In genomic region chr6:144320327-144320726, GRCm38 (mm10) we compare ENCODE assay signal across 18 mouse cellular contexts.
"Had no signal": no experiment of that assay in that cellular context is flagged by ENCODE, and none has a peak within 500 bp of the region (broad histone marks: within the 10 kb centered on the region; RNA-seq: fewer than 3 reads in every experiment).

No protein-coding gene starts in this region.

- ATAC-seq: liver, postnatal 0 days; lung, postnatal 0 days; midbrain, embryonic 16.5 days had no signal

- H3K9me3 ChIP-seq: lung, embryonic 15.5 days; midbrain, embryonic 10.5 days; midbrain, embryonic 12.5 days; neural tube, embryonic 13.5 days; neural tube, embryonic 15.5 days; stomach, embryonic 15.5 days had no signal

- H3K4me3 ChIP-seq: lung, embryonic 15.5 days; midbrain, embryonic 10.5 days; midbrain, embryonic 12.5 days; myocyte; neural tube, embryonic 13.5 days; neural tube, embryonic 15.5 days; stomach, embryonic 15.5 days had no signal

- H3K4me1 ChIP-seq: lung, embryonic 15.5 days; neural tube, embryonic 13.5 days; neural tube, embryonic 15.5 days; stomach, embryonic 15.5 days had no signal

- H3K36me3 ChIP-seq: lung, embryonic 15.5 days; midbrain, embryonic 10.5 days; midbrain, embryonic 12.5 days; neural tube, embryonic 13.5 days; neural tube, embryonic 15.5 days; stomach, embryonic 15.5 days had no signal

- DNase-seq: liver, postnatal 0 days; lung, adult 2 months; lung, postnatal 14 days; lung, postnatal 36 days; midbrain, embryonic 14.5 days; right cerebral cortex, postnatal 14 days; thymus, postnatal 25 days had no signal

- H3K27me3 ChIP-seq: lung, embryonic 15.5 days; midbrain, embryonic 12.5 days; neural tube, embryonic 13.5 days; neural tube, embryonic 15.5 days; stomach, embryonic 15.5 days had no signal

- H3K27ac ChIP-seq: lung, embryonic 15.5 days; macrophage; midbrain, embryonic 10.5 days; midbrain, embryonic 12.5 days; neural tube, embryonic 13.5 days; neural tube, embryonic 15.5 days; stomach, embryonic 15.5 days; stomach, postnatal 0 days had no signal
